Mouse (Mus musculus): ENCODE measurements around the gene Lrrc66. TPM values are rescaled to one million over a fixed set of nuclear protein-coding genes. Genes with fewer than 3 reads are reported as not detected.

The Lrrc66 gene
- polyA plus RNA-seq, 1 experiment from 2014 or later = not detected

DNA sequence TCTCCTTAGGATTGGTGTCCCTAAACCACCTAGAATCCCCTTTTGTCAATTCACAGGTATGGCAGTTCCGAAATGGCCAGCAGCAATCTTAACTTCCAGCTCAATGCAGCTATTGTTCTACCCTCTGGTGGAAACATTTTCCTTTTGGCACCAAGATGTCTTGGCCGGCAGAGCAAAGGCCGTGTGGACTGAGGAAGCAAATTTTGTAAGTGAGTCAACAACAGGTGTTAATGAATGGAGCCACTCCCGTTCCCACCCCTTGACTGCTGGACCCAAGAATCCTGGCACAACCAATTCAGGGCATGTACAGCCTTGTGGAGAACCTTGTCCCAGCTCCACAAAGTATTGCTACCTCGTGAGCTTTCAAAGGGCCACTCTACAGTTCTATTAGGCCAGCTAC lies 66.2 kb downstream of the Lrrc66 start:
- Histone ChIP-seq H3K9me3 (ENCODE audit: control insufficient read depth, low read length) (no peaks in the 10 kb centered on the region), H3K4me3 (ENCODE audit: low read depth, low read length) (no peak overlapping the region), H3K4me1 (ENCODE audit: control insufficient read depth, insufficient read depth, low read length) (no peaks in the 10 kb centered on the region), H3K36me3 (ENCODE audit: control insufficient read depth, insufficient read depth, low read length) (no peaks in the 10 kb centered on the region), H3K9ac (ENCODE audit: low read length) (no peak overlapping the region), H3K27me3 (ENCODE audit: control insufficient read depth, insufficient read depth, low read length) (no peaks in the 10 kb centered on the region), H3K4me2 (ENCODE audit: low read depth) (no peak overlapping the region), H3K27ac (ENCODE audit: low read depth, low read length) (no peak overlapping the region)
- no peak for DNase-seq (ENCODE audit: low spot score)
- WGBS = 85% methylated on average over 5 of the region's 5 CpGs
- no peak for ATAC-seq (ENCODE audit: insufficient read depth, low FRiP score, low TSS enrichment)

- Histone ChIP-seq H3K4me1 (ENCODE audit: control insufficient read depth, insufficient read depth, low read length) (no peaks in the 10 kb centered on the region), H3K4me3 (ENCODE audit: low read depth, low read length) (no peak overlapping the region), H3K27me3 (ENCODE audit: control insufficient read depth, insufficient read depth, low read length) (no peaks in the 10 kb centered on the region), H3K9me3 (ENCODE audit: control insufficient read depth, low read length) (no peaks in the 10 kb centered on the region), H3K36me3 (ENCODE audit: control insufficient read depth, insufficient read depth, low read length) (no peaks in the 10 kb centered on the region), H3K4me2 (ENCODE audit: low read depth) (no peak overlapping the region), H3K9ac (ENCODE audit: low read length) (no peak overlapping the region), H3K27ac (ENCODE audit: low read depth, low read length) (no peak overlapping the region)
- 95% methylated on average over 6 of the region's 6 CpGs for WGBS
- no peak for DNase-seq (ENCODE audit: low spot score)
- no peak for ATAC-seq (ENCODE audit: insufficient read depth, low FRiP score, low TSS enrichment)
Observed at GRCm38 (mm10) chr5:73564038-73564437, 68.3 kb downstream of the Lrrc66 start.

- Histone ChIP-seq H3K27me3 (ENCODE audit: control insufficient read depth, insufficient read depth, low read length) (no peaks in the 10 kb centered on the region), H3K9ac (ENCODE audit: low read length) (no peak overlapping the region), H3K4me2 (ENCODE audit: low read depth) (no peak overlapping the region), H3K9me3 (ENCODE audit: control insufficient read depth, low read length) (no peaks in the 10 kb centered on the region), H3K36me3 (ENCODE audit: control insufficient read depth, insufficient read depth, low read length) (peaks cover 4% of the 10 kb centered on the region; the same call in 1 of the 2 replicates), H3K27ac (ENCODE audit: low read depth, low read length) (no peak overlapping the region), H3K4me3 (ENCODE audit: low read depth, low read length) (no peak overlapping the region), H3K4me1 (ENCODE audit: control insufficient read depth, insufficient read depth, low read length) (0 out of 2 replicates have a peak, but pooled peaks cover 4% of the 10 kb centered on the region)
- WGBS = 93% methylated on average over 6 of the region's 6 CpGs
- DNase-seq (ENCODE audit: low spot score) (no peak), ATAC-seq (ENCODE audit: insufficient read depth, low FRiP score, low TSS enrichment) (no peak)
Observed at GRCm38 (mm10) chr5:73558756-73559155, 73.6 kb downstream of the Lrrc66 start.

GRCm38 (mm10) chr5:73556733-73557425 lies 75.4 kb downstream of the Lrrc66 start:
- no peak overlapping the region for H3K4me2 ChIP-seq (ENCODE audit: low read depth)
- ATAC-seq (ENCODE audit: insufficient read depth, low FRiP score, low TSS enrichment) (no peak), DNase-seq (ENCODE audit: low spot score) (no peak)
- no peak overlapping the region for H3K4me3 ChIP-seq (ENCODE audit: low read depth, low read length)
- 79% methylated on average over 12 of the region's 12 CpGs for WGBS
- H3K36me3 ChIP-seq (ENCODE audit: control insufficient read depth, insufficient read depth, low read length) = peaks cover 4% of the 10 kb centered on the region
- H3K4me1 ChIP-seq (ENCODE audit: control insufficient read depth, insufficient read depth, low read length) = 0 out of 2 replicates have a peak, but pooled peaks cover 4% of the 10 kb centered on the region
- no peaks in the 10 kb centered on the region for H3K9me3 ChIP-seq (ENCODE audit: control insufficient read depth, low read length)
- no peak overlapping the region for H3K27ac ChIP-seq (ENCODE audit: low read depth, low read length)
- no peak overlapping the region for H3K9ac ChIP-seq (ENCODE audit: low read length)
- no peaks in the 10 kb centered on the region for H3K27me3 ChIP-seq (ENCODE audit: control insufficient read depth, insufficient read depth, low read length)

Other genes starting within 250 kb of the Lrrc66 start
- gene Cwh43, start 226.5 kb downstream of the Lrrc66 start, polyA plus RNA-seq (2014; fragmentation: Nextera tagmentation; extraction: Ambion mirVana) = not detected in 2 replicates
- gene Dcun1d4, start 151.5 kb downstream of the Lrrc66 start, polyA plus RNA-seq (2014; fragmentation: Nextera tagmentation; extraction: Ambion mirVana) = 71.0 and 73.2 TPM in 2 replicates
- 27.7 and 29.2 TPM in 2 replicates for gene Sgcb, start 15.3 kb upstream of the Lrrc66 start, polyA plus RNA-seq (2014; fragmentation: Nextera tagmentation; extraction: Ambion mirVana)
- 0.19 TPM in 1 of 2 replicates, not detected in the other for gene Spata18, start 18.9 kb upstream of the Lrrc66 start, polyA plus RNA-seq (2014; fragmentation: Nextera tagmentation; extraction: Ambion mirVana)

Data from neural tube, embryonic 11.5 days (tissue).